Mouse (Mus musculus): ENCODE results near the gene Ugt2a2. TPM values are rescaled to one million over a fixed set of nuclear protein-coding genes. Genes with fewer than 3 reads are reported as not detected.
"Not testable (repeated sequence)": the region's sequence is repeated elsewhere in the genome, so short reads cannot be mapped to it uniquely, and the experiment has no call there.

The Ugt2a2 gene
- 0.30 and 0.52 TPM in 2 replicates for polyA plus RNA-seq (2015; fragmentation: Nextera tagmentation; extraction: Ambion mirVana)

DNA sequence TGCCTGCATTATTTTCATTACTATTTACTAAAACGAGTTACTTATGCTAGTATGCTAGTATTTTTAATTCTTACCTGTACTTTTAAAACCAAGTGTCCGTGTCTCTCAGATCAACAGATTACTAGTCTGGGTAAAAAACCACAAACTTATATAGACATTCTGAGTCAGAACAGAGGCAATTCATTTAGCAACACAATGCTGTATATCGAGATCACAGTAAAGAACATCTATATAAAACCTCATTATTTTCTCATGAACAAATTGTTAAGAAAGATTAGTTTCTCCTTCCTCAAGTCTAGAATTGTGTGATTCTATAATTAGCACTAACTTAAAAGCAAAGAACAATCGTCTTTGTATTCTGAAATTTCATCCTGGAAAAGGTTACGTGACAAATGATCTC is at the start of gene Ugt2a2:
TSS of gene Ugt2a2 (minus strand) at position 101 of the 400 bp plus-strand sequence.
- Histone ChIP-seq H3K36me3 (ENCODE audit: control insufficient read depth, insufficient read depth) (no peaks in the 10 kb centered on the region), H3K27me3 (replicated peaks; ENCODE audit: control insufficient read depth, insufficient read depth, low read length) (no peaks in the 10 kb centered on the region), H3K9ac (replicated peaks; ENCODE audit: low read depth, low read length) (no peak within 1 kb of the TSS), H3K4me1 (replicated peaks; ENCODE audit: control insufficient read depth, insufficient read depth, low read length) (no peaks in the 10 kb centered on the region), H3K4me2 (ENCODE audit: low read length) (no peak within 1 kb of the TSS), H3K4me3 (replicated peaks; ENCODE audit: low read length) (no peak within 1 kb of the TSS), H3K9me3 (ENCODE audit: control insufficient read depth, low read length) (no peaks in the 10 kb centered on the region), H3K27ac (ENCODE audit: low read length) (no peak within 1 kb of the TSS)
- no peak for ATAC-seq
- WGBS, result 69% methylated on average over 5 of the region's 5 CpGs

GRCm38 (mm10) chr5:87523561-87523960 is 41.5 kb upstream of the Ugt2a2 start:
- H3K4me3 ChIP-seq (replicated peaks; ENCODE audit: low read length); ATAC-seq; H3K4me1 ChIP-seq (replicated peaks; ENCODE audit: control insufficient read depth, insufficient read depth, low read length); H3K4me2 ChIP-seq (ENCODE audit: low read length); H3K9ac ChIP-seq (replicated peaks; ENCODE audit: low read depth, low read length); H3K27ac ChIP-seq (ENCODE audit: low read length); H3K27me3 ChIP-seq (replicated peaks; ENCODE audit: control insufficient read depth, insufficient read depth, low read length); H3K36me3 ChIP-seq (ENCODE audit: control insufficient read depth, insufficient read depth); H3K9me3 ChIP-seq (ENCODE audit: control insufficient read depth, low read length): not testable (repeated sequence)
- WGBS, result 95% methylated on average over 2 of the region's 2 CpGs

DNA sequence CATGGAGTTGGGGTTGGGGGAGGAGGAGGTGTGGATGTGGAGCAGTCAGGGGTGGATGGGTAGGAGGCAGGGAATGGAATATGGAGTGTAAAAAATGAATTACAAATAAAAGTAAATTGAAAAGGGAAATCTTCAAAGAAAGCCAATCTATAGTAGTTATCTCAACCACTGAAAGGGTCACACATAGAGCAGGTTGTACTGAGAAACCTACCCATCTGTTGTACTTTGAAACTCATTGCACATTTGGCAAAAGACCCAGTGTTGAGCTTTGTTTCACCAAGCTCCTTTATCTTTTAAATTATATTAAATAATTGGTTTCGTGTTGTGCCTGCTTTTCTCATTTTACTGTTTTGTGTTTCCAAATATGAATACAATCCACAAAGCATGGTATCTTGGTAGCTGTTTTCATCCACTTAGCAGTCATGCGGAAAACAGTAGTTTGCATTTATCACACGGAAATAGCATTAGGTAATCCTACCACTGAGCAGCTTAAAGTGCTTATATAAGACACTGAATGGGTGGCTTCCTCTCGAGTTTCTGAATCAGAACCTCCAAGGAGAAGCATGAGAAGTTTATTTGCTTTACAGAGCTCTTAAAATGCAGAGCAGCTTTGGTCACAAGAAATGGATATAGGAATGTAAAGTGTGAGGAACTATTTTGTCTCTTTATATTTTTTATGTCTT is 23.9 kb upstream of the Ugt2a2 start:
- ATAC-seq, result no peak
- H3K4me3 ChIP-seq (replicated peaks; ENCODE audit: low read length), result no peak overlapping the region
- H3K36me3 ChIP-seq (ENCODE audit: control insufficient read depth, insufficient read depth), result no peaks in the 10 kb centered on the region
- no peaks in the 10 kb centered on the region for H3K4me1 ChIP-seq (replicated peaks; ENCODE audit: control insufficient read depth, insufficient read depth, low read length)
- 36% methylated on average over 4 of the region's 4 CpGs for WGBS
- H3K27me3 ChIP-seq (replicated peaks; ENCODE audit: control insufficient read depth, insufficient read depth, low read length), result no peaks in the 10 kb centered on the region
- H3K27ac ChIP-seq (ENCODE audit: low read length), result no peak overlapping the region
- H3K4me2 ChIP-seq (ENCODE audit: low read length), result no peak overlapping the region
- H3K9me3 ChIP-seq (ENCODE audit: control insufficient read depth, low read length), result no peaks in the 10 kb centered on the region
- no peak overlapping the region for H3K9ac ChIP-seq (replicated peaks; ENCODE audit: low read depth, low read length)

GRCm38 (mm10) chr5:87502687-87503086 is 20.6 kb upstream of the Ugt2a2 start:
- Histone ChIP-seq H3K9ac (replicated peaks; ENCODE audit: low read depth, low read length) (no peak overlapping the region), H3K4me2 (ENCODE audit: low read length) (no peak overlapping the region), H3K4me1 (replicated peaks; ENCODE audit: control insufficient read depth, insufficient read depth, low read length) (no peaks in the 10 kb centered on the region), H3K4me3 (replicated peaks; ENCODE audit: low read length) (no peak overlapping the region), H3K27me3 (replicated peaks; ENCODE audit: control insufficient read depth, insufficient read depth, low read length) (no peaks in the 10 kb centered on the region), H3K36me3 (ENCODE audit: control insufficient read depth, insufficient read depth) (no peaks in the 10 kb centered on the region), H3K9me3 (ENCODE audit: control insufficient read depth, low read length) (no peaks in the 10 kb centered on the region), H3K27ac (ENCODE audit: low read length) (no peak overlapping the region)
- WGBS, result 26% methylated on average over 1 of the region's 1 CpGs
- no peak for ATAC-seq

DNA sequence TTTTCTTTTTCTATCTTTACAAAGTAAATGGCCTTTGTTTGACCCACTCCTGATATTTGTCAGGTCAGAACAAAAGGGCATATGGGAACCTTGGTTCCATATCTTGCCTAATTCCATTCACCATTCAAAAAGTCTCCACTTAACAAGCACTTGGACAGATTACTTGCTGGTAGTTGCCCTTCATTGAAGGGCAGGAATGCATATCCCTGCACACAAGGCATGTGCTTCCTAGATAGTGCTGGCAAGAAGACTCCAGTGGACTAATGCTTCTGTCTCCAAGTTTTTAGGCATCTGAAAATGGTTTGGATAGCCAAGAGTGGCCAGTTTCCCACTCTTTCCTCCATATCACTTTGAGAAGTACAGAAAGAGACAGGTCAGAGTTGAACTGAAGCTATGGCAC is 17.3 kb upstream of the Ugt2a2 start:
- no peak for ATAC-seq
- H3K9me3 ChIP-seq (ENCODE audit: control insufficient read depth, low read length), result no peaks in the 10 kb centered on the region
- no peak overlapping the region for H3K27ac ChIP-seq (ENCODE audit: low read length)

GRCm38 (mm10) chr5:87498936-87499335 is 16.9 kb upstream of the Ugt2a2 start:
- Histone ChIP-seq H3K4me2 (ENCODE audit: low read length) (no peak overlapping the region), H3K9ac (replicated peaks; ENCODE audit: low read depth, low read length) (no peak overlapping the region), H3K4me1 (replicated peaks; ENCODE audit: control insufficient read depth, insufficient read depth, low read length) (no peaks in the 10 kb centered on the region), H3K4me3 (replicated peaks; ENCODE audit: low read length) (no peak overlapping the region), H3K27me3 (replicated peaks; ENCODE audit: control insufficient read depth, insufficient read depth, low read length) (no peaks in the 10 kb centered on the region), H3K27ac (ENCODE audit: low read length) (no peak overlapping the region), H3K36me3 (ENCODE audit: control insufficient read depth, insufficient read depth) (no peaks in the 10 kb centered on the region), H3K9me3 (ENCODE audit: control insufficient read depth, low read length) (no peaks in the 10 kb centered on the region)
- ATAC-seq, result no peak

More for the DNA sequence above, 17.3 kb upstream of the Ugt2a2 start:
- Histone ChIP-seq H3K9ac (replicated peaks; ENCODE audit: low read depth, low read length) (no peak overlapping the region), H3K4me1 (replicated peaks; ENCODE audit: control insufficient read depth, insufficient read depth, low read length) (no peaks in the 10 kb centered on the region), H3K4me2 (ENCODE audit: low read length) (no peak overlapping the region), H3K27me3 (replicated peaks; ENCODE audit: control insufficient read depth, insufficient read depth, low read length) (no peaks in the 10 kb centered on the region), H3K36me3 (ENCODE audit: control insufficient read depth, insufficient read depth) (no peaks in the 10 kb centered on the region), H3K4me3 (replicated peaks; ENCODE audit: low read length) (no peak overlapping the region)

DNA sequence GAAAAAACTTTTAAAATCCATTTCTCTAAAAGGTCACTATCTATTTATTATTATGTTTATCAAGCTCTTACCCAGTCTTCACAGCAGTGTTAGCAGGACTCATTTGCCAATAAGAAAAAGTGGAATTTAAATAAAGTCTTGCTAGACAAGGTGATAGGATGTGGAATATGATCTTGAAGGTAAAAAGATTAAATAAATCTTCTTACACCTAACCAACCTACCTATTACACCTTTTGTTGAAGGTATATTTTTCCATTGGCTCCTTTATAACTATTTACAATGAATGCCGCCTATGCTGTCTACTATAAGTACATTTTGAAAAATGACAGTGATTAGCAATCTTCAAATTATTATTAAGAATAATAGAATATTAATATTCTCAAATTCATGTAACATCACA is 8.7 kb upstream of the Ugt2a2 start, which contains the start of gene Ugt2a1:
TSS of gene Ugt2a1 (minus strand) at position 101 of the 400 bp plus-strand sequence.
- Histone ChIP-seq H3K4me3 (replicated peaks; ENCODE audit: low read length) (no peak within 1 kb of the TSS), H3K9ac (replicated peaks; ENCODE audit: low read depth, low read length) (no peak within 1 kb of the TSS), H3K27me3 (replicated peaks; ENCODE audit: control insufficient read depth, insufficient read depth, low read length) (no peaks in the 10 kb centered on the region), H3K9me3 (ENCODE audit: control insufficient read depth, low read length) (no peaks in the 10 kb centered on the region), H3K4me1 (replicated peaks; ENCODE audit: control insufficient read depth, insufficient read depth, low read length) (no peaks in the 10 kb centered on the region), H3K4me2 (ENCODE audit: low read length) (no peak within 1 kb of the TSS), H3K36me3 (ENCODE audit: control insufficient read depth, insufficient read depth) (no peaks in the 10 kb centered on the region), H3K27ac (ENCODE audit: low read length) (no peak within 1 kb of the TSS)
- ATAC-seq, result no peak
- 95% methylated on average over 1 of the region's 1 CpGs for WGBS

- 75% methylated on average over 1 of the region's 1 CpGs for WGBS
- ATAC-seq; H3K4me3 ChIP-seq (replicated peaks; ENCODE audit: low read length); H3K27me3 ChIP-seq (replicated peaks; ENCODE audit: control insufficient read depth, insufficient read depth, low read length); H3K4me2 ChIP-seq (ENCODE audit: low read length); H3K36me3 ChIP-seq (ENCODE audit: control insufficient read depth, insufficient read depth); H3K27ac ChIP-seq (ENCODE audit: low read length); H3K4me1 ChIP-seq (replicated peaks; ENCODE audit: control insufficient read depth, insufficient read depth, low read length); H3K9me3 ChIP-seq (ENCODE audit: control insufficient read depth, low read length); H3K9ac ChIP-seq (replicated peaks; ENCODE audit: low read depth, low read length): not testable (repeated sequence)
These were observed 4.6 kb upstream of the Ugt2a2 start, which contains the start of gene Gm43638 for GRCm38 (mm10) chr5:87486706-87487105. Gm43638 (minus strand) TSS chr5:87486806.

DNA sequence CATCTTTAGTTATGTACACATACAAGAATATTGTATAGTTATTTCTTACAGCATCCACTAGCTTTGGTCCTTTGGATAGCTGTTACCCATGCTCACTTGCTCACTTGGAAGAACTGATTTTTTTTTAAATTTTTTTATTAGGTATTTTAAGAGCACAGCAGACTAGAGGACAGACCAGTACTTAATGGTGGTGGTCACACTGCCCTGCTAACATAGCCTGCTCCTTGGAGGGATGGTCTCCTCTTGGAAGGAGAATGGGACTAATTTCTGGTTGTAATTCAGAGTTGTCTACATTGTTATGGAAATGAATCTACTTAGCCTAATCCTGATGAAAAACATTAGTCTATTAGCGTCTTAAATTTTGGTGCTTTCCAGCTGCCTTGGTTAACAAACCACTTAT is 23.2 kb downstream of the Ugt2a2 start:
- H3K27me3 ChIP-seq (replicated peaks; ENCODE audit: control insufficient read depth, insufficient read depth, low read length), result no peaks in the 10 kb centered on the region
- H3K4me1 ChIP-seq (replicated peaks; ENCODE audit: control insufficient read depth, insufficient read depth, low read length), result no peaks in the 10 kb centered on the region
- no peak overlapping the region for H3K27ac ChIP-seq (ENCODE audit: low read length)
- H3K9me3 ChIP-seq (ENCODE audit: control insufficient read depth, low read length), result no peaks in the 10 kb centered on the region
- H3K9ac ChIP-seq (replicated peaks; ENCODE audit: low read depth, low read length), result no peak overlapping the region
- ATAC-seq, result no peak
- H3K4me2 ChIP-seq (ENCODE audit: low read length), result no peak overlapping the region
- no peak overlapping the region for H3K4me3 ChIP-seq (replicated peaks; ENCODE audit: low read length)
- 4% methylated on average over 1 of the region's 1 CpGs for WGBS
- H3K36me3 ChIP-seq (ENCODE audit: control insufficient read depth, insufficient read depth), result no peaks in the 10 kb centered on the region

- no peak for ATAC-seq
- no peak overlapping the region for H3K9ac ChIP-seq (replicated peaks; ENCODE audit: low read depth, low read length)
- H3K27ac ChIP-seq (ENCODE audit: low read length), result no peak overlapping the region
- no peak overlapping the region for H3K4me2 ChIP-seq (ENCODE audit: low read length)
- H3K4me1 ChIP-seq (replicated peaks; ENCODE audit: control insufficient read depth, insufficient read depth, low read length), result no peaks in the 10 kb centered on the region
- H3K9me3 ChIP-seq (ENCODE audit: control insufficient read depth, low read length), result no peaks in the 10 kb centered on the region
- H3K27me3 ChIP-seq (replicated peaks; ENCODE audit: control insufficient read depth, insufficient read depth, low read length), result no peaks in the 10 kb centered on the region
- H3K4me3 ChIP-seq (replicated peaks; ENCODE audit: low read length), result no peak overlapping the region
- no peaks in the 10 kb centered on the region for H3K36me3 ChIP-seq (ENCODE audit: control insufficient read depth, insufficient read depth)
These were observed 24.4 kb downstream of the Ugt2a2 start for GRCm38 (mm10) chr5:87457701-87458100.

All from forebrain, embryonic 16.5 days (tissue).